Comparison of ENCODE assay signal across 27 mouse cellular contexts in genomic region chr16:53480664-53481063, GRCm38 (mm10).
"Had no signal": no experiment of that assay in that cellular context is flagged by ENCODE, and none has a peak within 500 bp of the region (broad histone marks: within the 10 kb centered on the region; RNA-seq: fewer than 3 reads in every experiment).

No protein-coding gene starts in this region.

- ATAC-seq: forebrain, embryonic 13.5 days; forebrain, embryonic 14.5 days; forebrain, embryonic 15.5 days; forebrain, postnatal 0 days had no signal

- H3K9ac ChIP-seq: embryonic facial prominence, embryonic 12.5 days; embryonic facial prominence, embryonic 13.5 days; embryonic facial prominence, embryonic 15.5 days; forebrain, embryonic 12.5 days; forebrain, embryonic 13.5 days; forebrain, embryonic 15.5 days; forebrain, postnatal 0 days had no signal

- H3K27me3 ChIP-seq: embryonic facial prominence, embryonic 12.5 days; embryonic facial prominence, embryonic 13.5 days; embryonic facial prominence, embryonic 15.5 days; forebrain, embryonic 12.5 days; forebrain, embryonic 13.5 days; forebrain, embryonic 15.5 days had no signal

- DNase-seq: cerebellum, adult 8-10 months; cerebellum, adult 9-10 months; cerebellum, adult 9-11 months; cerebellum, postnatal 10 days; cerebellum, postnatal 14 days; cerebellum, postnatal 25 days; cerebellum, postnatal 36 days; embryo, embryonic 11 days; forebrain, postnatal 0 days; gastrocnemius, adult 2 months; gastrocnemius, postnatal 10 days; gastrocnemius, postnatal 14 days; gastrocnemius, postnatal 25 days; gastrocnemius, postnatal 36 days; heart, adult 11 months; heart, adult 18-20 months; heart, adult 2 months had no signal

- H3K4me3 ChIP-seq: embryonic facial prominence, embryonic 10.5 days; embryonic facial prominence, embryonic 12.5 days; embryonic facial prominence, embryonic 13.5 days; embryonic facial prominence, embryonic 15.5 days; erythroblast, embryonic 14.5 days; forebrain, embryonic 10.5 days; forebrain, embryonic 12.5 days; forebrain, embryonic 13.5 days; forebrain, embryonic 15.5 days; gastrocnemius, adult 2 months; heart, adult 2 months had no signal

- H3K4me2 ChIP-seq: embryonic facial prominence, embryonic 12.5 days; embryonic facial prominence, embryonic 13.5 days; embryonic facial prominence, embryonic 15.5 days; forebrain, embryonic 12.5 days; forebrain, embryonic 13.5 days; forebrain, embryonic 15.5 days had no signal

- H3K36me3 ChIP-seq: embryonic facial prominence, embryonic 10.5 days; embryonic facial prominence, embryonic 12.5 days; embryonic facial prominence, embryonic 13.5 days; embryonic facial prominence, embryonic 15.5 days; forebrain, embryonic 10.5 days; forebrain, embryonic 12.5 days; forebrain, embryonic 15.5 days had no signal

- H3K4me1 ChIP-seq: embryonic facial prominence, embryonic 10.5 days; embryonic facial prominence, embryonic 12.5 days; embryonic facial prominence, embryonic 13.5 days; embryonic facial prominence, embryonic 15.5 days; forebrain, embryonic 10.5 days; forebrain, embryonic 12.5 days; forebrain, embryonic 13.5 days; forebrain, embryonic 15.5 days had no signal

- H3K27ac ChIP-seq: embryonic facial prominence, embryonic 10.5 days; embryonic facial prominence, embryonic 12.5 days; embryonic facial prominence, embryonic 13.5 days; embryonic facial prominence, embryonic 15.5 days; forebrain, embryonic 10.5 days; forebrain, embryonic 12.5 days; forebrain, embryonic 13.5 days; forebrain, embryonic 15.5 days; gastrocnemius, adult 2 months; heart, adult 2 months had no signal

- H3K9me3 ChIP-seq: embryonic facial prominence, embryonic 10.5 days; embryonic facial prominence, embryonic 12.5 days; embryonic facial prominence, embryonic 13.5 days; embryonic facial prominence, embryonic 15.5 days; forebrain, embryonic 10.5 days; forebrain, embryonic 12.5 days; forebrain, embryonic 13.5 days; forebrain, embryonic 15.5 days had no signal
